Mouse (Mus musculus): Measurements from ENCODE around the gene Tax1bp3.

Tax1bp3 gene

GRCm38 (mm10) chr11:73232513-73232912 lies 55.6 kb downstream of the Tax1bp3 start:
- no peak for DNase-seq (ENCODE audit: low spot score)
